Mouse (Mus musculus): ENCODE data around the gene Ski. TPM values are rescaled to one million over a fixed set of nuclear protein-coding genes. Genes with fewer than 3 reads are reported as not detected.

Gene Ski
- total RNA-seq, 2 experiments from 2014 or later, result 89.2 to 89.6 TPM

GRCm38 (mm10) chr4:155121222-155121621 is 101.2 kb downstream of the Ski start:
- intact Hi-C loops (cut with DNase I), result no loop called here
- no peak for DNase-seq

- intact Hi-C loops (cut with DNase I), result no loop called here
Observed at GRCm38 (mm10) chr4:155120583-155120982, 101.8 kb downstream of the Ski start.

GRCm38 (mm10) chr4:155120038-155120437 is 102.4 kb downstream of the Ski start:
- intact Hi-C loops (cut with DNase I), result no loop called here
- DNase-seq, result no peak

More at GRCm38 (mm10) chr4:155120583-155120982, 101.8 kb downstream of the Ski start:
- no peak for DNase-seq

- no peak for DNase-seq
- intact Hi-C loops (cut with DNase I), result no loop called here
Observed at GRCm38 (mm10) chr4:155118278-155118677, 104.1 kb downstream of the Ski start.

- intact Hi-C loops (cut with DNase I), result no loop called here
- DNase-seq, result no peak
Observed at GRCm38 (mm10) chr4:155117396-155117978, 104.9 kb downstream of the Ski start.

- intact Hi-C loops (cut with DNase I), result no loop called here
- DNase-seq, result no peak
Observed at GRCm38 (mm10) chr4:155116607-155117006, 105.8 kb downstream of the Ski start.

- DNase-seq, result no peak
- intact Hi-C loops (cut with DNase I), result no loop called here
Observed at GRCm38 (mm10) chr4:155113766-155114410, 108.5 kb downstream of the Ski start.

GRCm38 (mm10) chr4:155109471-155109870 is 112.9 kb downstream of the Ski start:
- intact Hi-C loops (cut with DNase I), result no loop called here
- no peak for DNase-seq

GRCm38 (mm10) chr4:155107886-155108285 is 114.5 kb downstream of the Ski start:
- no peak for DNase-seq

More at GRCm38 (mm10) chr4:155107886-155108285, 114.5 kb downstream of the Ski start:
- intact Hi-C loops (cut with DNase I), result no loop called here

Other genes starting within 250 kb of the Ski start
- gene Plch2, start 165.8 kb downstream of the Ski start, total RNA-seq (2021), result not detected
- 10 to 100 TPM; 18.4 to 23.7 TPM for gene Pex10, start 155.6 kb downstream of the Ski start, total RNA-seq (2021)
- 10 to 100 TPM; 71.8 to 77.3 TPM for gene Rer1, start 136.2 kb downstream of the Ski start, total RNA-seq (2021)
- gene Morn1, start 136.0 kb downstream of the Ski start, total RNA-seq (2021), result 1 to 10 TPM; 2.8 to 3.8 TPM
- gene Faap20, start 27.2 kb upstream of the Ski start, total RNA-seq (2021), result 10 to 100 TPM; 25.7 to 28.2 TPM
- gene Prkcz, start 138.8 kb upstream of the Ski start, total RNA-seq (2021), result 1 to 10 TPM; 1.7 to 2.3 TPM
- gene Gabrd, start 175.5 kb upstream of the Ski start, total RNA-seq (2021), result not detected
- under 1 TPM; 0.30 to 0.34 TPM for gene Cfap74, start 186.6 kb upstream of the Ski start, total RNA-seq (2021)
- 1 to 10 TPM in 1 of 2 experiments, not detected in 1; 2.2 TPM for gene Tmem52, start 246.5 kb upstream of the Ski start, total RNA-seq (2021)